Mouse (Mus musculus) induced T-regulatory cell, adult 2 months (primary cell): ENCODE data around the gene Gpr155.

ENCODE experiments used
- DNase-seq: peaks from one replicate; pipeline ENCODE4 v3.0.0-alpha.2; 2012; ENCODE audit warnings: low read depth

Gpr155 gene

DNA sequence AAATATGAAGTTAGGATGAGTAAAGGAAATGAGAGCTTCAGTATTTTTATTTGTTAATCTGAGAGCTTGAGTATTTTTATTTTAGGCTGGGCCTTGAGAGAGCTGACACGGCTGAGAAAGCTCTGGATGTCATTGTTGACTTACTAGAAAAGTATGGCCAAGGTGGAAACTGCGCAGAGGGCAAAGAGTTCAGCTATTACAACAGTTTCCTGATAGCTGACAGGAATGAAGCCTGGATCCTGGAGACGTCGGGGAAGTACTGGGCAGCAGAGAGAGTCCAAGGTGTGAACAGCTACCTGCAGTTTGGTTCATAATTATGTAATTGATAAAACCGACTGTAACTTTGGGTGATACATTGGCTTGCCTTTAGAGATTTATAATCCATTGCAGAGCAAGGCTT lies 67.2 kb downstream of the Gpr155 start:
- no peak for DNase-seq

DNA sequence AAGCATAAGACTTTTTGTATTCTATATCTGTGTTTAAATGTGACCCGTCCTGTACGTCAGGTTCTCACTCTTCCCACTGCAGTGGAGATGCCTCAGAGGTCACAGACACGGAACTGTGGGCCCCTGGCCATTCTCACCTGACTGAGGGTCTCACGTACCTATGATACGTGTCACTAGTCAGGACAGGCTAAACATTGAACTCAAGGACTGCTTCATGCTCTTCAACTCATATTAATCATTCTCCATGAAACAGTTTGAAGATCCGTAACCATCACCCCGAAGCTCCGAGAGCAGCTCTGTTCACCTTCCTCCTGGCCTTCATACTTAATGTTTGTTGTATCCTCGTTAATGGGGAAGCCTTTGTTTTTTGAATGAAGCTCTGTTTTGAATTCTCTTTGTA lies 68.9 kb downstream of the Gpr155 start:
- no peak for DNase-seq

DNA sequence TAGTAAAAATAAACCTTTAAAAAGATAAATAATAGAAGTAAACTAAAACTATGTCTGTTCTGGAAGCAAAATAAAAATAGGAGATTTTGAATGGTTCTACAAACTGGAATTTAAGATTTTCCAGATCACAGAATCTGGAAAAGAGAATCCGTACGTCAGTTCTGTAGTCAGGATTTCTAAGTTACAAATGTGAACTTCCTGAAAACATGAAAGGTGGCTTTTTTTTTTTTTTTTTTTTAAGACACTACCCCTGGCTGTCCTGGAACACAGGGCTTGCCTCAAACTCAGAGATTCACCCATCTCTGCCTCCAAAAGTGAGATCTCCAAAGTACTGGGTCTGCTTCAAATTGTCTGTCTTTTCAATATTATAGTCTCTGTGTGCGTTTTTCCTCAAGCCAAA lies 72.1 kb downstream of the Gpr155 start:
- DNase-seq, result no peak

DNA sequence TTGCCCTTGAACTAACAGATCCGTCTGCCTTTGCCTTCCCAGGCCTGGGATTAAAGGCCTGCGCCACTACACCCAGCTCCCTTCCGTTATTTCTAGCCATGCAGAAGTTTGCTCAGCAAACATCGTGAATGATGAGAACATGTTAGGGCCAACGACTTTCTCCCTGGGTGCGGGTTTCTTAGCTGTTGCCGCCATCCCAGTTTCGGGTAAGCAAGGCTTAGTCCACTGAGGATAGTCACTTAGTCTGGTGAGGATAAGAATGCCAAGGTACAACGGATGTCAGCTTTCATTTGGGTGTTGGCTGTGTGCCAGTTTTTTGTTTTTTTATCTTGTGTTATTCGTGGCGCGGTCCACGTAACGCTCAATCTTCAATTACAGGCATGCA lies 73.3 kb downstream of the Gpr155 start:
- DNase-seq, result peak; percentile 82

DNA sequence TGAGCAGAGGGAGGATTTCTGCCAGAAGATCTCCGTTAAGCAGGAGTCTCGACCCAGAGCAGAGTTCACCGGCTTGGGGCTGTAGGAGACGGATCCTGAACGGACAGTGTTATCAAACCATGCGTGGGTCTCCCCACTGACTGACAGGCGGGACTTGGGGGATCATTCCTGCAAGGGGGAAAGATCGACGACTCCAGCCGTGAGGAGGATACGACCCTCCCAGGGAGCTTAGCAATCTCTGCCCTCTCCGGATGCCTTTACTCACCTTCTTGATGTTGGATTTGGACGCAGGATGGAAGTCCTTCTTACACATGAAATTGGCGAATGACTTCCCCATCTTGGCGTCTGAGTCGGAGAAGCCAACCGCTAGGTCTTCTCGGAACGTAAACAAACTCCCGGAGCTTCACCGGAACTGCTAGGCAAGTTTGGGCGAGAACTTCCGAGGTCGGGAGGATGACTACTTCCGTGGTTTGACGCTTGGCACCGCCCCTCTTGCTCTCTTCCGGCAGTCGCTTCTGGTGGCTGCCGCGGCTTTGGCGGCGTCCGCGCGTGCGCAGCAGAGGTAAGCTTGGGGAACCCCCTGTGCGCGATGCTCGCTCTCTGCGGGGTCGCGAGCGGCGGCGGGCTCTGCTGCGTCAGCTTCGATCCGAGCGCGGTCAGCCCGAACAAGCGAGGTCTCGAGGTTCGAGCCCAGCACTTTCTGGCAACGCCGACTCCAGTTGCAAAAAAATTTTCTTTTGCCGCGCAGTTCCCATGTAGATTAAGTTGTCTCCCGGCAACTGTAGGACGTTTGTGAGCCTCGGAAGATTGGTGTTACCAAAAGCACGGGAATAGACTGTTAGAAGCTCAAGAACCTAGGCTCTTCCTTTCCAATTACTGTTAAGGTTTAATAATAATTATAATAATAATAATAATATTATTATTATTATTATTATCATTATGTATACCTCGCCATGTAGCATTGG lies 73.9 kb downstream of the Gpr155 start, which contains the start of the genes Scrn3 and Cir1:
Scrn3 (plus strand) TSS at position 450 of the 965 bp plus-strand sequence.
Cir1 (minus strand) TSS at position 550 of the 965 bp plus-strand sequence.
- DNase-seq, result peak; percentile 99

DNA sequence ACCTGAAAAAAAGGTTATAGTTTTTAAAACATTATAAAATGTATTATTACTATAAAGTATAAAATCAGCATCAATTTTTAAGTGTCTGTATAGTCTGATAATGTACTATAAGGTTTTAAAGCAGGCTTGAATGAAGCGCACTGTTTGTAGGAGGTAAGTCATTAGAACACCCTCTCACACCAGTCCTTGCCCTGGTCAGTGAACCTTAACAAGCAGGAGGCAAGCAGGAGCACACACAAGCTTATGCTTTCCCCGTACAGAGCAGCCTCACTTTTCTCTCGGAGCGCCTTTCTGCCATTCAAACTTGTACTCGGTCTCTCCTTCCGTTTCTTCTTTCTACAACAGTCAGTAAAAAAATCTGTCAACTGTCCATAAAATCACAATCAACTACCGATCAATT lies 80.4 kb downstream of the Gpr155 start:
- no peak for DNase-seq

DNA sequence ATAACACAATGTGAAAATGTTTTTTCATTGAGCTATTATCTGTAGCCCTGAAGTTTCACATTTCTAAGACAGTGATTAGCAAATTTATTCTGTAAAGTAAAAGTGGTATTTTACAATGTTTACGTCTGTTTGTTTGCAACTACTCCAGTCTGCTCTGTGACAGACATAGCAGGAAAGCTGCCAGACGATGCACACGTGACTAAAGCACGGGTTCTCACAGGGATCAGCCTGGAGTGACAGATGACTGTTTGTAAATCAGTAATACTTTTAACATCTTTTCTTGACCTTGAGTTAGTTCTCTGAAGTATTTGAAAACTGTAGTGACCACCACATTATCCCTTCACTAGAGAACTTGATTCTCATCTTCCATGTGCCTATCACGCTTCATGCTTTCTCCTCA lies 81.9 kb downstream of the Gpr155 start:
- no peak for DNase-seq

DNA sequence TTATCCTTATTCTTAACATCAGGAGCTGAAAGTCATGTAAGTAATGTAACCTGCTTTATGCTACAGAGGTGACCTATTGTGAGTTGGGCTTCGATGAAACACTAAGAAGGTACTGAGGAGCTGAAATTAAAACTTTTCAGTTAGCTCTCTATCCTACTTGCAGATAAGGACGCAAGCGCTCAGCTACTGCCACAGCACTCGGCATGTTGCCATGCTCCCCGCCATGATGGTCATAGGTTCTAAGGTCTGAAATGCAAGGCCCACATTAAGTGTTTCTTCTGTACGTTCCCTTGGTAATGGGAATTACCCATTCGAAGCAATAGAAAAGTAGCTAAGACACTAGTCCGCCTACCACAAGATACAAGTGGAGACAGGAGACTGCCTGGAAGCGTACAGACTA lies 83.7 kb downstream of the Gpr155 start:
- no peak for DNase-seq

DNA sequence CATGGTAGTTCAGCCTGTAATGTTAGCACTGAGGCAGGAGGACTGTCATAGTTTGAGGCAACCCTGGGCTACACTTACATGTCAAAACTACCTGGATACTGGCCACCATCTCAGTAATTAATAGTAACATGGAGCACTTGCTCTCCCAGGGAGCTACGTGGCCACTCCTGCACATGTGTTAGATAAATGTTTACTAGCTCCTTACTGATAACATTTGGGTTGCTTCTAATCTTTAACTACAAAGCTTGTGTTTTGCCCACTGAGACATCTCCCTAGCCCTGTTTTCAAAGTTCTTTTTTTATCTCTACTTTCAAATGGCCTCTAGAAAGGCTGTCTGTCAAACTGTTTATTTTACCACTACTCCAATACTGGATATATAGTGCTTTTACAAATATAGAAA lies 84.4 kb downstream of the Gpr155 start:
- no peak for DNase-seq

DNA sequence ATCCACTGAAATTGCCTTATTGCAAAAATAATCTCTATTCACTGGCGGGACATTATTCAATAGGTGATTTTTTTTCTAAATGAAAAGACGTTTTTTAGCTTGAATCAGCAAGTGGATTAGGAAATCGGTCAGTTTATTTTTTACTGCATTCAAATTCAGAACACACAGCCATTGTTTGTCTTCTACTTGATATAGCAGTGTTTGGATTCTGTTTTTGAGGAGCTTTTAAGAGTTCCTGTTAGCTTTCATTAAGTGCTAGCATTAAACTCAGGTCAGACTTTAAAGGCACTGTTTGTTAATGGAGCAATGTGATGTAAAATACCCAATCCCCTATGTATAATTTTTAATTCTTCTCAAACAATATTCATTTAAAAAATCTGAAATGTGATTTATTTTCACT lies 87.5 kb downstream of the Gpr155 start:
- DNase-seq, result no peak

DNA sequence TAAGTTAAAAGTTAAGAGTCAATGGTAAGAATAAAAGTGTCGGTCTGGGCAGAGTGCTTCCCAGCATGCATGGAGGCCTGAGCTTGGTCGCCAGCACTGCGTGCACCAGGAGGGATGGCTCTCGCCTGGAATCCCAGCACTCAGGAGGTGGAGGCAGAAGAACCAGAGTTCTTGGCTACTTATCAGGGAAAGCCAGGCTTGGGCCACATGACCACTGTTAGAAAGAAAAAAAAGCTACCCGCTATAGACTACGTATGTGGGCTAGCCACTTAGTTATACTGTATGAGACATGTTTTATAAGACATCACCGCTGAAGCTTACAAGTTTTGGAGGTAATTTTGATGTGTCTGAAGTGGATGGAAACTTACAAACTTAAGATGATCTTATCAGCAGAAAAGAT lies 88.2 kb downstream of the Gpr155 start:
- no peak for DNase-seq

DNA sequence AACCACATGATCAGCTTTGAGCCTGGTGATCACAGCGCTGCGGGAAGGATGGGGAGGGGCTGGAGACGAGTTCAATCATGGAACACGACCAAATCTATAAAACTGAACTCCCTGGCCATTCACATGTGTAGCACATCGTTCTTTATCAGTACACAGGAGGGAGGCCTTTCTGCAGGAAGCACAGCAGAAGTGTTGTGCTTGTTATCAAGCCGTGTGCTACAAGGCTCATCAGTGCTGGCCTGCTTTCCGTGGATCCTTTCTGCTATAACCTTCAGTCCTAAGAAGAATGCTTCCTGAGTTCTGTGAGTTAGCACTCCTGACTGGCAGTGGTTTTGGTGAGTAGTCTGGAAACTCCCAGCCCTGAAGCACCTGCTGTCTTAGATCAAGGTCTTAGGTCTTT lies 91.3 kb downstream of the Gpr155 start:
- no peak for DNase-seq
